Mouse (Mus musculus) midbrain, embryonic 16.5 days (tissue): Measurements from ENCODE around the gene Scn1a. TPM values are rescaled to one million over a fixed set of nuclear protein-coding genes. Genes with fewer than 3 reads are reported as not detected.

Experiments used
- ATAC-seq: fragments of 200-750 bp; cut with Nextera tagmentation; 2 replicates; pipeline ENCODE4 v1.8.0; 2017; ENCODE audit warnings: moderate TSS enrichment
- H3K27ac ChIP-seq: fragments of 300-500 bp; sonication (generic); 2 replicates; pipeline ENCODE4 v1.5.1; 2014; ENCODE audit warnings: mild to moderate bottlenecking, low read length, mixed read lengths
- H3K27me3 ChIP-seq: fragments of 300-500 bp; sonication (generic); 2 replicates; pipeline ENCODE4 v1.6.1; 2014; ENCODE audit warnings: low read depth, low read length, mixed read lengths; ENCODE audit not compliant: control insufficient read depth, insufficient read depth
- H3K36me3 ChIP-seq: fragments of 300-500 bp; sonication (generic); 2 replicates; pipeline ENCODE4 v1.6.1; 2014; ENCODE audit warnings: mild to moderate bottlenecking, low read length, moderate library complexity, mixed read lengths; ENCODE audit not compliant: control insufficient read depth, insufficient read depth
- H3K4me1 ChIP-seq: fragments of 300-500 bp; sonication (generic); 2 replicates; pipeline ENCODE4 v1.6.1; 2014; ENCODE audit warnings: mild to moderate bottlenecking, low read length, mixed read lengths; ENCODE audit not compliant: control insufficient read depth, insufficient read depth
- H3K4me2 ChIP-seq: fragments of 300-500 bp; sonication (generic); 2 replicates; pipeline ENCODE4 v1.6.1; 2014; ENCODE audit warnings: mild to moderate bottlenecking, low read length, mixed read lengths
- H3K4me3 ChIP-seq: fragments of 300-500 bp; sonication (generic); 2 replicates; pipeline ENCODE4 v1.5.1; 2014; ENCODE audit warnings: low read depth, mild to moderate bottlenecking, low read length, moderate library complexity, mixed read lengths
- H3K9ac ChIP-seq: fragments of 300-500 bp; sonication (generic); 2 replicates; pipeline ENCODE4 v1.6.1; 2014; ENCODE audit warnings: low read depth, low read length, mixed read lengths
- H3K9me3 ChIP-seq: fragments of 300-500 bp; sonication (generic); replicated peaks from 2 replicates; pipeline ENCODE4 v1.6.1; 2014; ENCODE audit warnings: mild to moderate bottlenecking, low read length, mixed read lengths; ENCODE audit not compliant: control insufficient read depth, poor library complexity, severe bottlenecking
- WGBS: fragments of 180-500 bp; shearing (Covaris S2); extraction: QIAGEN DNeasy Blood & Tissue Kit; methylation state at CpG from one replicate; pipeline ENCODE4 v1.1.7; 2014; 5-methylcytosine and 5-hydroxymethylcytosine counted together
- polyA plus RNA-seq: library from polyadenylated mRNA; unstranded; fragments of >200 nt; fragmentation: Nextera tagmentation; extraction: Ambion mirVana; gene quantifications from 2 replicates; pipeline ENCODE4 v1.2.1, GENCODE M21; 2015

Scn1a gene
- 20.6 and 23.3 TPM in 2 replicates for polyA plus RNA-seq

DNA sequence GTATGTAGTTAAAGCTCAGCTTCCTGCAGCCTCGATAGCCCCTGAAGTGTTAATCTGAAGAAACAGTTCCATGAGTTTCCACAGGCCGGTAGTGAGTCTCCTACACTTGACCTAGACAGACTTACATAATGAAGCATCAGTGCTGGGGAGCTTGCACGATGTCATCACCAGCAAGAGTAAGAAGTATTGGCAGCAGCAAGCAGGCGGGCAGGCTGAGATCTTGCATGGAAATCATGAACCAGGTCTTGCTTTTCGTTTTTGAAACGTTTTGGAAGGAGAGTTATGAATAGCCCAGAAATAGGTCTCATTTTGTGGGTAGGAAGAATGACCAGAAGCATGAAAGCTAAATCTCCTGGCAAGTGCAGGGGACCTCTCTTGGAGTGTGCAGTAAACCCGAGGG is at the start of gene Scn1a:
Gene Scn1a, minus strand, starts transcription at position 130 of the 400 bp plus-strand sequence.
- 0 out of 2 replicates have a peak, but pooled peaks have one; percentile 59 for ATAC-seq
- Histone ChIP-seq H3K9me3 (no peaks in the 10 kb centered on the region), H3K9ac (peak within 1 kb of the TSS; percentile 57), H3K4me3 (peak within 1 kb of the TSS; percentile 45), H3K4me1 (peaks cover 6% of the 10 kb centered on the region; the same call in 1 of the 2 replicates), H3K27me3 (no peaks in the 10 kb centered on the region), H3K36me3 (no peaks in the 10 kb centered on the region), H3K4me2 (peak within 1 kb of the TSS; percentile 62), H3K27ac (no peak within 1 kb of the TSS)
- 8% methylated on average over 7 of the region's 7 CpGs for WGBS

DNA sequence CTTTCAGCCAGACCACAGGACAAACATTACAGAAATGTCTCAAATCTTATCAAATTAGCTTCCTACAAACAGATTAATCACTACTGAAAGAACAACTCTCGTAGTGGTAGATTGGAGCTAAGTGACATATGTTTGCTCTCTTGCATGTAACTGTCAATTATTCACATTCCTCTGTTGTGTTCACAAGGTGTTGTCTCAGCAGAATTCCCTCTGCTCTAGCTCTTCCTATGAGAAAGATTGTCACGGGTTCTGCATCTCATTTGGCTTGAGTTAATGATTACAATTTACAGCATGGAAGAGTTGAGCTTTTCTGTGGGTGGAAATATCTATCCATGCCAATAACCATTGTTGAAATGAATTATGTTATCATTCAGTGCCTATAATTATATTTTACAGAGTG is 37.8 kb upstream of the Scn1a start:
- Histone ChIP-seq H3K9me3 (no peaks in the 10 kb centered on the region), H3K4me3 (no peak overlapping the region), H3K4me2 (no peak overlapping the region), H3K36me3 (0 out of 2 replicates have a peak, but pooled peaks cover 3% of the 10 kb centered on the region), H3K9ac (no peak overlapping the region), H3K27ac (no peak overlapping the region), H3K27me3 (no peaks in the 10 kb centered on the region), H3K4me1 (no peaks in the 10 kb centered on the region)
- ATAC-seq, result no peak
- 74% methylated on average over 2 of the region's 2 CpGs for whole genome bisulfite sequencing

DNA sequence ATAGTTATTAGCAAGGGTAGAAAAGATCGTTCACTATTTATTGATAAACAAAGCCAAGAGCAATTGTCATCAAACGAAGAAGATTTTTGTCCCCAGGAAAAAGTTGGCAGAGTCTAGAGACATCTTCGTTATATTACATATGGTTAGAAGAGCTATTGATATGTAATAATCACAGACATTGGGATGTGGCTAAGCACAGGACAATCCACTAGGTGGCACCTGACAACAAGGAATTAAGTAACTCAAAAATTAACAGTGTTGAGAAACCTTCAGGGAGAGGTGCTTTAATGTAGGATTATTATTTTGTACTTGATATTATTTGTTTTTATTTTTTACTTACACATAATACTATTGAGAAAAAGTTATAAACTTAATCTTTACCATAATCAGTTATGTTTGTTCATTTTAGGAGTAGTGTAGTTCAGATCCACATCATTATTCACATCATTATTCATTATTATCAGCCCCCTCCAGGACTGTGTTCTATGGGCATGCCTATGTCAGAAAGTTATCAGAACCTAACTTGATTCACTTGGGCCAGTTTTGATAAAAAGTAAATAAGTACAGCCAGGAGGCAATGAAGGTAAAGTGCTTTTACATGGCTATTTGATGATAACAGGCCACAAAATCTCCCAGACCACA is 32.7 kb upstream of the Scn1a start:
- Histone ChIP-seq H3K27me3 (no peaks in the 10 kb centered on the region), H3K27ac (no peak overlapping the region), H3K9me3 (no peaks in the 10 kb centered on the region), H3K9ac (no peak overlapping the region), H3K4me3 (no peak overlapping the region), H3K4me1 (no peaks in the 10 kb centered on the region), H3K4me2 (no peak overlapping the region), H3K36me3 (no peaks in the 10 kb centered on the region)
- peak; percentile 73; the same call in 1 of the 2 replicates for ATAC-seq
- 58% methylated on average over 3 of the region's 3 CpGs for WGBS

GRCm38 (mm10) chr2:66465484-66465883 is 24.8 kb upstream of the Scn1a start:
- H3K4me1 ChIP-seq, result no peaks in the 10 kb centered on the region
- no peaks in the 10 kb centered on the region for H3K9me3 ChIP-seq
- ATAC-seq, result no peak
- 93% methylated on average over 3 of the region's 3 CpGs for WGBS
- no peak overlapping the region for H3K9ac ChIP-seq
- no peak overlapping the region for H3K27ac ChIP-seq
- no peaks in the 10 kb centered on the region for H3K36me3 ChIP-seq
- no peaks in the 10 kb centered on the region for H3K27me3 ChIP-seq
- H3K4me3 ChIP-seq, result no peak overlapping the region
- H3K4me2 ChIP-seq, result no peak overlapping the region

DNA sequence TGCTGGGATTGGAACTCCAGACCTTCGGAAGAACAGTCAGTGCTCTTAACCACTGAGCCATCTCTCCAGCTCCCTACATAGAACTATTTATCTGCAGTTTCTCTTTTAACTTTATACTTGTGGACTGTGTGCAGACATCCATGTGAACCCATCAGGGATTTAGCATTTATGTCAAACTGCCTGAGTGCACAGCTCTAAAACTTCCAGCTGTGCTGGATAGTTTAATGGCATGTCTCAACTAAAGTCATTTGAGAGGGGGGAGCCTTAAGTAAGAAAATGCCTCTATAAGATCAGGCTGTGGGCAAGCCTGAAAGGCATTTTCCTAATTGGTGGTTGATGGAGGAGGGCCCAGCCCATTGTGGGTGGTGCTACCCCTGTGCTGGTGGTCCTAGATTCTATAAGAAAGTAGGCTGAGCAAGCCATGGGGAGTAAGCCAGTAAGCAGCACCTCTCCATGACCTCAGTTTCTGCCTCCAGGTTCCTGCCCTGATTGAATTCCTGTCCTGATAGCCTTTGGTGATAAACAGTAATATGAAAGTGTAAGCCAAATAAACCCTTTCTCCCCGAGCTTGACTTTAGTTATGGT is 24.3 kb upstream of the Scn1a start:
- ATAC-seq, result no peak
- no peak overlapping the region for H3K27ac ChIP-seq
- H3K27me3 ChIP-seq, result no peaks in the 10 kb centered on the region
- H3K4me3 ChIP-seq, result no peak overlapping the region
- no peak overlapping the region for H3K9ac ChIP-seq
- no peaks in the 10 kb centered on the region for H3K4me1 ChIP-seq
- no peaks in the 10 kb centered on the region for H3K36me3 ChIP-seq
- WGBS, result 91% methylated on average over 2 of the region's 2 CpGs
- no peak overlapping the region for H3K4me2 ChIP-seq
- H3K9me3 ChIP-seq, result no peaks in the 10 kb centered on the region

DNA sequence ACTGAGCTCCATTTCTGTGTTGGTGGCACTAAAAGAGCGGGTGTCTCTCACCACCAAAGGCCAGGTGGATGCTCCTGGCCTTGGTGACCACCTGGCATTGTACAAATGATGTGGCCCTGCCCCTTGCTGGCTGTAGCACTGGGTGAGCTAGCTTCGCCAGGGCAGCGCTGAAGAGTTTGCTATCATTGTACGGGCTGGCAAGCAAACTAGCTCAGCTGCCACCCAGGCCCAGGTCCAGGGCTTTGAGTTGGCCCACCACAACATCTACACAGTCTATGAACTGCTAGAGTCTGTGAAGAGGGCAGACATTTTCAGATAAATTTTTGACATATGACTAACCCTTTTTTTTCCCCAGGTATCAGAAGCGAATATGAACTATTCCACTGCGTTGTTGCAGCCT is 23.3 kb upstream of the Scn1a start:
- H3K4me2 ChIP-seq, result no peak overlapping the region
- no peak for ATAC-seq
- no peaks in the 10 kb centered on the region for H3K4me1 ChIP-seq
- no peaks in the 10 kb centered on the region for H3K9me3 ChIP-seq
- no peak overlapping the region for H3K27ac ChIP-seq
- H3K27me3 ChIP-seq, result no peaks in the 10 kb centered on the region
- no peaks in the 10 kb centered on the region for H3K36me3 ChIP-seq
- 89% methylated on average over 6 of the region's 6 CpGs for whole genome bisulfite sequencing
- no peak overlapping the region for H3K4me3 ChIP-seq
- H3K9ac ChIP-seq, result no peak overlapping the region

DNA sequence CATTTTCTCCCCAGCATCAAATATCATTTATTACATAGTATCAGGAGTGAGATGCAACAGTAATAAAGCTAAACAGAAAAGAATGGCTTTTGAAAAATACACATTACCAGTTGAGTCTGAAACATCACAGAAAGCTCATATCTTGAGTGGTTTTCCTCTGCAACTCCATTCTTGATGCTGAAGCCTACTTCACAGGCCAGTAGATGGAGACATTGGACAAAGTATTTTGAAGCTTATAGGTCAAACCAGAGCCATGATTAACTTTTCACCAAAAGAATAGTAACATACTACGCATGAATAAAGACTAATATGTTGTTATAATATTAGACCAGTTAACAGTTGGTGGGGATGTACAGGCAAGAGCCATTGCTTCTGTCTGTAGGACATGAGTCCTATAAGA is 21.8 kb upstream of the Scn1a start:
- Histone ChIP-seq H3K4me2 (no peak overlapping the region), H3K9ac (no peak overlapping the region), H3K9me3 (no peaks in the 10 kb centered on the region), H3K4me1 (no peaks in the 10 kb centered on the region), H3K27me3 (no peaks in the 10 kb centered on the region), H3K36me3 (no peaks in the 10 kb centered on the region), H3K27ac (no peak overlapping the region), H3K4me3 (no peak overlapping the region)
- WGBS, result 97% methylated on average over 1 of the region's 1 CpGs
- ATAC-seq, result no peak

DNA sequence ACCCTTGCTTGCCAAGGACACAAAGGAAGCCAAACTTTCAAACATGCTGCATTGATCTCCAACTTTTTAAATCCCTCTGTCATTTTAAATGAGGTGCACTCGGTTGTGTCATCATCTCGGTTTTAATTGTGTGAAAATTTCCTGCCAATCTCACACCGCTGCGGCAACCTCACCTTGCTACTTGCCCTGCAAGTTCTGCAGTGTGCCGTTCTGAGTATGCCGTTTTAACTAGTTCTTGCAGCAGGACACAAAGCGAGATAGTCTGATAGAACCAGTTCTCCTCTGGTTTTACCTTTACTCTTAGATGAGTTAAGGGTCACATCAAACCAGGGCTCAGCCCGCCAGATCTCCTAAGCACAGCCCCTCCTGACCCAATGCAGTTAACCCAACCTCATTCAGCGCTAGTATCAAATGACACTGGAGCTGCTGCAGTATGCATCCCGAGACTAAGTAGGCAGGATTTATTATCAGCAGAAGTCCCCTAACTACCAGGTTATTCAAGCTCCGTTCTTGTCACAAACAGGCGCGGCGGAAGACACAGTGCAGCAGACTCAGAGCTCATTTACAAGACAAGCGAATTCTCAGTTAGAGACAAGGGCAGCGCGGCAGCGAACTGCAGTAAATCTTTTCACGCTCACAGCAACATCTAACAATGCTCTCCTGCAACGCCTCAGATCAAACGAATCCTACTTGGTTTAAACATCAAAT is 722 bp downstream of the Scn1a start:
- no peak overlapping the region for H3K27ac ChIP-seq
- no peaks in the 10 kb centered on the region for H3K36me3 ChIP-seq
- H3K9me3 ChIP-seq, result no peaks in the 10 kb centered on the region
- peaks cover 6% of the 10 kb centered on the region; the same call in 1 of the 2 replicates for H3K4me1 ChIP-seq
- peak overlapping the region; percentile 62 for H3K4me2 ChIP-seq
- H3K4me3 ChIP-seq, result peak overlapping the region; percentile 45
- no peaks in the 10 kb centered on the region for H3K27me3 ChIP-seq
- WGBS, result 4% methylated on average over 21 of the region's 21 CpGs
- H3K9ac ChIP-seq, result peak overlapping the region; percentile 57
- ATAC-seq, result peak; percentile 83

GRCm38 (mm10) chr2:66436286-66436685 is 4.4 kb downstream of the Scn1a start:
- no peaks in the 10 kb centered on the region for H3K36me3 ChIP-seq
- no peak overlapping the region for H3K4me3 ChIP-seq
- H3K4me2 ChIP-seq, result no peak overlapping the region
- no peak for ATAC-seq
- no peaks in the 10 kb centered on the region for H3K9me3 ChIP-seq
- no peak overlapping the region for H3K9ac ChIP-seq
- 49% methylated on average over 3 of the region's 3 CpGs for WGBS
- no peaks in the 10 kb centered on the region for H3K27me3 ChIP-seq
- peaks cover 6% of the 10 kb centered on the region; the same call in 1 of the 2 replicates for H3K4me1 ChIP-seq
- H3K27ac ChIP-seq, result no peak overlapping the region
